Mouse (Mus musculus) heart, embryonic 15.5 days (tissue): ENCODE data around the gene Tmem245. TPM values are rescaled to one million over a fixed set of nuclear protein-coding genes. Genes with fewer than 3 reads are reported as not detected.

Source experiments
- ATAC-seq: fragments of 200-750 bp; cut with Nextera tagmentation; replicated peaks from 2 replicates; pipeline ENCODE4 v1.8.0; 2017; ENCODE audit warnings: low read depth, moderate TSS enrichment; ENCODE audit not compliant: insufficient number of reproducible peaks, insufficient read depth, low FRiP score
- H3K27ac ChIP-seq: fragments of 300-500 bp; sonication (generic); 2 replicates; pipeline ENCODE4 v1.5.1; 2015; ENCODE audit warnings: mild to moderate bottlenecking, inconsistent platforms
- H3K27me3 ChIP-seq: fragments of 300-500 bp; sonication (generic); 2 replicates; pipeline ENCODE4 v1.6.1; 2015; ENCODE audit warnings: inconsistent platforms
- H3K36me3 ChIP-seq: fragments of 300-500 bp; sonication (generic); 2 replicates; pipeline ENCODE4 v1.6.1; 2015; ENCODE audit warnings: mild to moderate bottlenecking, inconsistent platforms
- H3K4me1 ChIP-seq: fragments of 300-500 bp; sonication (generic); replicated peaks from 2 replicates; pipeline ENCODE4 v1.6.1; 2015; ENCODE audit warnings: inconsistent platforms
- H3K4me2 ChIP-seq: fragments of 300-500 bp; sonication (generic); 2 replicates; pipeline ENCODE4 v1.6.1; 2015; ENCODE audit warnings: inconsistent platforms, mild to moderate bottlenecking, moderate library complexity
- H3K4me3 ChIP-seq: fragments of 300-500 bp; sonication (generic); 2 replicates; pipeline ENCODE4 v1.5.1; 2015; ENCODE audit warnings: mild to moderate bottlenecking, inconsistent platforms
- H3K9ac ChIP-seq: fragments of 300-500 bp; sonication (generic); 2 replicates; pipeline ENCODE4 v1.6.1; 2015; ENCODE audit warnings: mild to moderate bottlenecking, inconsistent platforms
- H3K9me3 ChIP-seq: fragments of 300-500 bp; sonication (generic); replicated peaks from 2 replicates; pipeline ENCODE4 v1.6.1; 2016; ENCODE audit warnings: inconsistent platforms
- whole genome bisulfite sequencing: fragments of 180-500 bp; shearing (Covaris S2); methylation state at CpG from one replicate; pipeline ENCODE4 v1.1.7; 2015; ENCODE audit warnings: mixed read lengths; 5-methylcytosine and 5-hydroxymethylcytosine counted together
- polyA plus RNA-seq: library from polyadenylated mRNA; unstranded; fragments of >200 nt; fragmentation: Nextera tagmentation; extraction: Ambion mirVana; gene quantifications from 2 replicates; pipeline ENCODE4 v1.2.1, GENCODE M21; 2015

The Tmem245 gene
- polyA plus RNA-seq, 1 experiment from 2014 or later = 19.0 TPM

GRCm38 (mm10) chr4:56926971-56927370, 20.3 kb downstream of the Tmem245 start:
- no peak overlapping the region for H3K27ac ChIP-seq
- peaks cover 30% of the 10 kb centered on the region for H3K36me3 ChIP-seq
- H3K9ac ChIP-seq = no peak overlapping the region
- H3K4me2 ChIP-seq = no peak overlapping the region
- H3K27me3 ChIP-seq = no peaks in the 10 kb centered on the region
- H3K9me3 ChIP-seq = no peaks in the 10 kb centered on the region
- WGBS = 84% methylated on average over 4 of the region's 4 CpGs
- no peak overlapping the region for H3K4me3 ChIP-seq
- ATAC-seq = no peak
- H3K4me1 ChIP-seq = peaks cover 43% of the 10 kb centered on the region

DNA sequence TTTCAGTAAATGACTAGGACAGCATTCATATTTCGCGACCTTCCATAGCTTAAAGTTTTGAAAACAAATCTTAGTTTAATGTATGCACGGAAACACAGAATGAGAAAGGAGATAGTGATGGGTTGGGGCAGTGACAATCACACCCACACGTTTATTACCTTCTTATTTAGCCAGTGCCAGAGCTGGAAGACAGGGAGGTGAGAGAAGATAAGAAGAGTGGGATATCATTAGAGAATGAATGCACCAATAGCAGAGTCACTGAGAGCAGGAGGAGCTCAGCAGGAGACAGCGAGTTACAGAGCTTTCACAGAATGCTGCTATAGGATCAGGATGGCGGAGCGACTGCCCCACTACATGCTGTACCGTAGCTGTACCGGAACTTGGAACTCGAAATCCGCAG, 25.0 kb downstream of the Tmem245 start:
- Histone ChIP-seq H3K4me1 (0 out of 2 replicates have a peak, but pooled peaks cover 3% of the 10 kb centered on the region), H3K36me3 (peaks cover 44% of the 10 kb centered on the region), H3K27ac (no peak overlapping the region), H3K4me3 (no peak overlapping the region), H3K4me2 (no peak overlapping the region), H3K9ac (no peak overlapping the region), H3K9me3 (no peaks in the 10 kb centered on the region), H3K27me3 (no peaks in the 10 kb centered on the region)
- ATAC-seq = no peak
- WGBS = 83% methylated on average over 11 of the region's 11 CpGs

DNA sequence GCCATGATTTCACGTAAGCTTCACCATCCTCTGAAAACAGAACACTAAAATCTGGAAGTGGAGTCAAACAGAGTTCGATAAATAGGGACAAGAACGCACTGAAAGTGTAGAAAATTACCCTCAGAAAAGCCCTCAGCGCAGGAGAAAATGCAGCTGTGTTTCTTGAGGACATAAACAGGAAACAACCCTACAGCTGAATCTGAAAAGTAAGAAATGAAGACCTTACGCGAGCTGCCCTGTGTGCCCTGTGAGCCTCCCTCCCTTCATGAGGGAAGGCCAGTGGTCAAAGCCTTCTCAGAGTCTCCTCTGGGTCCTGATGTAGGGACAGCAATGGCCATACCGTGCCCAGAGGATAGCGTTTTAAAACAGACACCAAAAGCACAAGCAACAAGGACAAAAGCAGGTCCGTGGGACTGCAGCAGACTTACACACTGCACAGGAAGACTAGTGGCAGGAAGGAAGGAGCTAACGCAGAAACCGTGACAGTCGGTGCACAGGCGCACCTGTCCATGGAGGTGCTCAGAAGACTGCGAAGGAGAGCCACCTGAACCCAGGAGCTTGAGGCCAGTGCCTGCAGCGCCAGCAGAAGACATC, 31.4 kb downstream of the Tmem245 start:
- Histone ChIP-seq H3K4me3 (no peak overlapping the region), H3K27me3 (no peaks in the 10 kb centered on the region), H3K4me2 (no peak overlapping the region), H3K27ac (no peak overlapping the region), H3K9ac (no peak overlapping the region), H3K36me3 (peaks cover 39% of the 10 kb centered on the region), H3K9me3 (no peaks in the 10 kb centered on the region), H3K4me1 (0 out of 2 replicates have a peak, but pooled peaks cover 2% of the 10 kb centered on the region)
- 90% methylated on average over 15 of the region's 15 CpGs for WGBS
- ATAC-seq = no peak

DNA sequence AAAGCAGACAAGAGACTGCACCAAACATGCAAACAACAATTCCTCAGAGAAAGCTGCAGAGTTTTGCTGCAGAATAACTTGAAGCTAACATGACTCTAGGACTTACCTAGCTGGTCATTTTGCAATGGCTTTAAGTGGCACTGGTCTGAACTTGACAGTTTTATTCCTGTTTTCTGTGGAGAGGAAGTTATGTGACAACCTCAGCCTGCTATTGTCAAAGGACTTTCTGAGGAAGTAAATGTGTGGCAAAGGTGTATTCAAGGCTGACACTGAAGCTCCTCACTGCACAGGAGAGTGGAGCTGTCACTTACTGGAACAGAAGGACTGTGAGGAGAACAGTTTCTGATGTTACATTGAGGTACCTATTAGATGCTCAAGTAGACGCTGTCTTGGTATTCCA, 32.5 kb downstream of the Tmem245 start:
- Histone ChIP-seq H3K9ac (no peak overlapping the region), H3K4me3 (no peak overlapping the region), H3K4me2 (no peak overlapping the region), H3K27ac (no peak overlapping the region), H3K4me1 (0 out of 2 replicates have a peak, but pooled peaks cover 2% of the 10 kb centered on the region), H3K36me3 (peaks cover 46% of the 10 kb centered on the region), H3K27me3 (no peaks in the 10 kb centered on the region), H3K9me3 (no peaks in the 10 kb centered on the region)
- ATAC-seq = no peak
- WGBS = 83% methylated on average over 1 of the region's 1 CpGs

DNA sequence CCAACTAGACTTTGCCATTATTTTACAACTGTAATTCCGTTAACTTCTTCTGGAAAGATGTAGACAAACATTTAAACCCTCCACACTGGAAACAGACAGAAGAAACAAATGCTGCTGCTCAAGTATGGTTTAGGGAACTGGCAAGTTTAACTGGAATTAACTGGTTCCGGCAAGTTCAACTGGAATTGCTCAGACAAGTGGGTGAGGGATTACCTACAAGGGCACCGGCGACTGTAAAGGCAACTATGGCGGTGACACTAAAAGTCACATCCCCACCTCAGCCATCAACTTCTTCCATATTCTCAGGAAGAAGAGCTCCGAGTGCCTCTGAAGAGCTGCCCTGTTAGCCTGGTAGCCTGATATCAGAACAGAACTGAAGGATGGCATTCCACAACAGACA, 32.9 kb downstream of the Tmem245 start:
- Histone ChIP-seq H3K27ac (no peak overlapping the region), H3K9me3 (no peaks in the 10 kb centered on the region), H3K9ac (no peak overlapping the region), H3K4me3 (no peak overlapping the region), H3K27me3 (no peaks in the 10 kb centered on the region), H3K36me3 (peaks cover 50% of the 10 kb centered on the region), H3K4me1 (0 out of 2 replicates have a peak, but pooled peaks cover 2% of the 10 kb centered on the region), H3K4me2 (no peak overlapping the region)
- ATAC-seq = no peak
- 90% methylated on average over 6 of the region's 6 CpGs for WGBS

GRCm38 (mm10) chr4:56912382-56913001, 34.7 kb downstream of the Tmem245 start:
- ATAC-seq = no peak
- WGBS = 91% methylated on average over 7 of the region's 7 CpGs
- H3K27ac ChIP-seq = no peak overlapping the region
- H3K27me3 ChIP-seq = no peaks in the 10 kb centered on the region
- H3K4me3 ChIP-seq = no peak overlapping the region
- H3K9me3 ChIP-seq = no peaks in the 10 kb centered on the region
- H3K36me3 ChIP-seq = peaks cover 59% of the 10 kb centered on the region
- no peak overlapping the region for H3K4me2 ChIP-seq
- H3K4me1 ChIP-seq = 0 out of 2 replicates have a peak, but pooled peaks cover 2% of the 10 kb centered on the region
- H3K9ac ChIP-seq = no peak overlapping the region

DNA sequence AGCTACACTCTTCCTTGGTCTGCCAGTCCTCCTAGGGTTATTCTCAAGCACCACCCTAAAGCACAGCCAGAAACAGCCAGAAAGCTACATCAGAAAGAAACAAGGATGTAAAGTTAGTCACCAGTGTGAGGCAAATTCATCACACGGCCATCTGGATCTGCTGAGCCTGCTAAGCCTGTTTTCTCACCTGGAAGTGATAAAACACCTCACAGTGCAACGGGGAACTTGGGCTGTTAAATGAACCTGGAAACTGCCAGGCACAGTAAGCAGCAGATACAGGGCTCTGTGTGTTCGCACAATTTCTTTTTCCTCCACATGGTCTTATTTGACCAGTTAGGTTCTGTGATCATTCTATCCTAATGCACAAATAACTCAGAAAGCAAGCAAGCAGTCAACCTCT, 37.7 kb downstream of the Tmem245 start:
- H3K27me3 ChIP-seq = no peaks in the 10 kb centered on the region
- WGBS = 83% methylated on average over 3 of the region's 3 CpGs
- H3K9ac ChIP-seq = no peak overlapping the region
- H3K27ac ChIP-seq = no peak overlapping the region
- no peaks in the 10 kb centered on the region for H3K9me3 ChIP-seq
- H3K4me3 ChIP-seq = no peak overlapping the region
- H3K36me3 ChIP-seq = peaks cover 65% of the 10 kb centered on the region
- no peak overlapping the region for H3K4me2 ChIP-seq
- 0 out of 2 replicates have a peak, but pooled peaks cover 2% of the 10 kb centered on the region for H3K4me1 ChIP-seq
- ATAC-seq = no peak

DNA sequence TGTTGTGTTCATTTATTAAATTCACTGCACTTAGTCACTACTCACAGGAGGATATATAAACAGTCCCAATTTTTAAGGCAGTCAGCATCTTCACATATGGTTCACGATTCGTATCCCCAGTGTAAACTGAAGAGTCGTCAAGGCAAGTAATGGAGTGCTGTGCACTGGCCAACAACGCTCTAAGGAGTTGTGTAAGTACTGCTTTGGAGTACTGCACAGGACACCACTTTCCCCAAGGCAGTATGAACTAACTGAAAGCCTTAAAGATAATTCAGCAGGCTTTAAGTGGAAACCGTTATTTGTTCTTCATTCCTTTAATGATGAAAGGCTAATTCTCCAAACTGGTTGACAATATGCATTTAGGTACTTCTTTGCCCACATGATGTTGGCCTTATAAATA, 39.6 kb downstream of the Tmem245 start:
- H3K36me3 ChIP-seq = peaks cover 70% of the 10 kb centered on the region

GRCm38 (mm10) chr4:56906926-56907325, 40.3 kb downstream of the Tmem245 start:
- no peaks in the 10 kb centered on the region for H3K4me1 ChIP-seq
- no peaks in the 10 kb centered on the region for H3K9me3 ChIP-seq
- ATAC-seq = no peak
- H3K36me3 ChIP-seq = peaks cover 77% of the 10 kb centered on the region
- H3K4me2 ChIP-seq = no peak overlapping the region
- no peak overlapping the region for H3K9ac ChIP-seq
- no peak overlapping the region for H3K4me3 ChIP-seq
- no peaks in the 10 kb centered on the region for H3K27me3 ChIP-seq
- no peak overlapping the region for H3K27ac ChIP-seq
- 92% methylated on average over 3 of the region's 3 CpGs for WGBS

More for the DNA sequence above, 39.6 kb downstream of the Tmem245 start:
- Histone ChIP-seq H3K9me3 (no peaks in the 10 kb centered on the region), H3K27me3 (no peaks in the 10 kb centered on the region), H3K4me1 (0 out of 2 replicates have a peak, but pooled peaks cover 2% of the 10 kb centered on the region), H3K4me2 (no peak overlapping the region), H3K27ac (no peak overlapping the region), H3K9ac (no peak overlapping the region), H3K4me3 (no peak overlapping the region)
- ATAC-seq = no peak
- WGBS = 90% methylated on average over 5 of the region's 5 CpGs

DNA sequence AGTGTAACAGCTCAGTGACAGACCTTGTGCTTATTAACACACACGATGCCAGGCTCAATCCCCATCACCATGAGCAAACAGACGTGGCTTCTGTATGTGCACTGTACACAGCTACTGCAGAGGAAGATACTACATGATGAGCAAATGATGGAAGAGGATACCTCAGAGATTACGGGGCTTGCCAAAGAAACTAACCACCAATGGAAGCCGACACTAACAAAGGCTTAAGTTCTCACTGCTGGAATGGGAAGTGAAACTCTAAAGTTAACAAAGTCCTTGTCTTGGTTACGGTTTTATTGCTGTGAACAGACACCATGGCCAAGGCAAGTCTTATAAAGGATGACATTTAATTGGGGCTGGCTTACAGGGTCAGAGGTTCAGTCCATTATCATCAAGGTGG, 41.7 kb downstream of the Tmem245 start:
- no peak for ATAC-seq

DNA sequence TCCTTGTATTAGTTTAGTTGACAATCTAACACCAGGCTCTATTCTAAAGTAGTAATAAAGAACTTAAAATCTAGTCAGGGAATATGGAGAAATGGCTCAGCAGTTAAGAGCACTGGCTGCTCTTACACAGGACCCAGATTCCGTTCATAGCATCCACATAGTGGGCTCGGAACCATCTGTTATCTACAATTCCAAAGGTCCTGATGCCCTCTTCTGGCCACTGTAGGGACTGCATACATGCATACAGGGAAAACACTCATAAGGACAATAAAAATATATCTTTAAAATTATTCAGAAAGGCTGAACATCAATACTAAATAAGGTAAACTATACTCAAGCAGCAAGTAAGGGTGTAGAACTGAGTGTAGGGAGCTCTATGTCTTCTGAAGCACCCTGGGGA, 45.6 kb downstream of the Tmem245 start:
- no peaks in the 10 kb centered on the region for H3K27me3 ChIP-seq
- no peak overlapping the region for H3K4me3 ChIP-seq
- no peak for ATAC-seq
- no peak overlapping the region for H3K4me2 ChIP-seq
- H3K27ac ChIP-seq = no peak overlapping the region
- WGBS = 90% methylated on average over 2 of the region's 2 CpGs
- H3K9me3 ChIP-seq = no peaks in the 10 kb centered on the region
- peaks cover 79% of the 10 kb centered on the region for H3K36me3 ChIP-seq
- no peaks in the 10 kb centered on the region for H3K4me1 ChIP-seq
- H3K9ac ChIP-seq = no peak overlapping the region

More for the DNA sequence above, 41.7 kb downstream of the Tmem245 start:
- no peak overlapping the region for H3K4me3 ChIP-seq
- H3K27ac ChIP-seq = no peak overlapping the region
- H3K4me2 ChIP-seq = no peak overlapping the region
- peaks cover 82% of the 10 kb centered on the region for H3K36me3 ChIP-seq
- no peaks in the 10 kb centered on the region for H3K27me3 ChIP-seq
- 91% methylated on average over 5 of the region's 5 CpGs for WGBS
- no peak overlapping the region for H3K9ac ChIP-seq
- H3K4me1 ChIP-seq = no peaks in the 10 kb centered on the region
- H3K9me3 ChIP-seq = no peaks in the 10 kb centered on the region

DNA sequence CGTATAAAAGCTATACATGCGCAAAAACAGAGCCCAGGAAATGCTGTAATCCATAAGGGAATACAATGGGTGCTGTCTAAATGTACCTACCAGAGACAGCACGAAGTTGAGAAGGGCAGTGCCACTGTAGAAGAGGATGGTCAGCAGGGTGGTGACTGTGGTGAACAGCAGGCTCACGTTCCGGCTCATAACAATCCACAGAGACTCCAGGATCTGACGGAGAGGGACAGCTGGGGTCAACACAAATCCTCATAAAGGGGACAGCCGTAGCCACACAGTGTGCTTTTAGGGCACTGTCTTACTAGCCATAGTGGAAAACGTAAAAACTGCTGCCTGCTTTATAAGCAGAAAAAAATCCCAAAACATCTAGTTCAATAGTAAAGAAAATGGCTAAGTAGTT, 48.0 kb downstream of the Tmem245 start:
- no peaks in the 10 kb centered on the region for H3K27me3 ChIP-seq
- no peak overlapping the region for H3K9ac ChIP-seq
- no peak overlapping the region for H3K4me3 ChIP-seq
- H3K27ac ChIP-seq = no peak overlapping the region
- peaks cover 67% of the 10 kb centered on the region for H3K36me3 ChIP-seq
- WGBS = 92% methylated on average over 8 of the region's 8 CpGs
- H3K4me1 ChIP-seq = no peaks in the 10 kb centered on the region
- H3K4me2 ChIP-seq = no peak overlapping the region
- no peaks in the 10 kb centered on the region for H3K9me3 ChIP-seq
- no peak for ATAC-seq
